Mouse (Mus musculus) neural tube, embryonic 14.5 days (tissue): Measurements from ENCODE around the gene Pogk. TPM values are rescaled to one million over a fixed set of nuclear protein-coding genes. Genes with fewer than 3 reads are reported as not detected.

Experiments used
- ATAC-seq: fragments of 200-750 bp; cut with Nextera tagmentation; 2 replicates; pipeline ENCODE4 v1.8.0; 2017; ENCODE audit warnings: low read depth, mild to moderate bottlenecking, moderate TSS enrichment, moderate library complexity
- H3K27ac ChIP-seq: fragments of 300-500 bp; sonication (generic); 2 replicates; pipeline ENCODE4 v1.5.1; 2014; ENCODE audit warnings: low read depth, mild to moderate bottlenecking, control low read depth, low read length, moderate library complexity, mixed read lengths
- H3K27me3 ChIP-seq: fragments of 300-500 bp; sonication (generic); 2 replicates; pipeline ENCODE4 v1.6.1; 2014; ENCODE audit warnings: low read length; ENCODE audit not compliant: control insufficient read depth, insufficient read depth
- H3K36me3 ChIP-seq: fragments of 300-500 bp; sonication (generic); 2 replicates; pipeline ENCODE4 v1.6.1; 2014; ENCODE audit warnings: low read length, mixed read lengths; ENCODE audit not compliant: control insufficient read depth, insufficient read depth
- H3K4me1 ChIP-seq: fragments of 300-500 bp; sonication (generic); 2 replicates; pipeline ENCODE4 v1.6.1; 2014; ENCODE audit warnings: low read length; ENCODE audit not compliant: control insufficient read depth, insufficient read depth
- H3K4me2 ChIP-seq: fragments of 300-500 bp; sonication (generic); 2 replicates; pipeline ENCODE4 v1.6.1; 2014; ENCODE audit warnings: mild to moderate bottlenecking, low read depth, low read length, control low read depth
- H3K4me3 ChIP-seq: fragments of 300-500 bp; sonication (generic); 2 replicates; pipeline ENCODE4 v1.5.1; 2014; ENCODE audit warnings: low read depth, low read length, control low read depth, mixed read lengths
- H3K9ac ChIP-seq: fragments of 300-500 bp; sonication (generic); replicated peaks from 2 replicates; pipeline ENCODE4 v1.6.1; 2014; ENCODE audit warnings: low read depth, mild to moderate bottlenecking, control low read depth, low read length, mixed read lengths
- H3K9me3 ChIP-seq: fragments of 300-500 bp; sonication (generic); 2 replicates; pipeline ENCODE4 v1.6.1; 2016; ENCODE audit warnings: low read length; ENCODE audit not compliant: control insufficient read depth
- WGBS: fragments of 180-500 bp; shearing (Covaris S2); extraction: QIAGEN DNeasy Blood & Tissue Kit; methylation state at CpG from one replicate; pipeline ENCODE4 v1.1.7; 2014; 5-methylcytosine and 5-hydroxymethylcytosine counted together
- polyA plus RNA-seq: library from polyadenylated mRNA; unstranded; fragments of >200 nt; fragmentation: Nextera tagmentation; extraction: Ambion mirVana; gene quantifications from 2 replicates; pipeline ENCODE4 v1.2.1, GENCODE M21; 2014

Pogk gene
- polyA plus RNA-seq, 1 experiment from 2014 or later = 40.2 TPM

GRCm38 (mm10) chr1:166384614-166385013 is 25.0 kb downstream of the Pogk start:
- Histone ChIP-seq H3K9me3 (no peaks in the 10 kb centered on the region), H3K9ac (no peak overlapping the region), H3K27ac (no peak overlapping the region), H3K4me2 (no peak overlapping the region), H3K4me3 (no peak overlapping the region), H3K27me3 (no peaks in the 10 kb centered on the region), H3K36me3 (peaks cover 56% of the 10 kb centered on the region), H3K4me1 (peaks cover 17% of the 10 kb centered on the region)
- 92% methylated on average over 10 of the region's 10 CpGs for WGBS
- no peak for ATAC-seq

- Histone ChIP-seq H3K9ac (no peak overlapping the region), H3K4me2 (no peak overlapping the region), H3K27me3 (peaks cover 2% of the 10 kb centered on the region; the same call in 1 of the 2 replicates), H3K36me3 (peaks cover 36% of the 10 kb centered on the region; the same call in 1 of the 2 replicates), H3K4me3 (no peak overlapping the region), H3K27ac (no peak overlapping the region), H3K9me3 (no peaks in the 10 kb centered on the region), H3K4me1 (peaks cover 17% of the 10 kb centered on the region)
- ATAC-seq = no peak
- WGBS = 88% methylated on average over 4 of the region's 4 CpGs
Measured at GRCm38 (mm10) chr1:166382626-166383025, 27.0 kb downstream of the Pogk start.

GRCm38 (mm10) chr1:166381821-166382220 is 27.8 kb downstream of the Pogk start:
- Histone ChIP-seq H3K27ac (no peak overlapping the region), H3K36me3 (peaks cover 29% of the 10 kb centered on the region; the same call in 1 of the 2 replicates), H3K9me3 (no peaks in the 10 kb centered on the region), H3K4me2 (no peak overlapping the region), H3K4me3 (no peak overlapping the region), H3K4me1 (peaks cover 17% of the 10 kb centered on the region), H3K27me3 (peaks cover 2% of the 10 kb centered on the region; the same call in 1 of the 2 replicates), H3K9ac (no peak overlapping the region)
- 66% methylated on average over 5 of the region's 5 CpGs for WGBS
- no peak for ATAC-seq

- H3K4me3 ChIP-seq = no peak overlapping the region
Measured at GRCm38 (mm10) chr1:166381336-166381735, 28.3 kb downstream of the Pogk start.

GRCm38 (mm10) chr1:166379630-166380231 is 29.9 kb downstream of the Pogk start:
- WGBS = under 1% methylated on average over 40 of the region's 41 CpGs
- Histone ChIP-seq H3K9me3 (no peaks in the 10 kb centered on the region), H3K27me3 (peaks cover 2% of the 10 kb centered on the region; the same call in 1 of the 2 replicates), H3K9ac (peak overlapping the region; percentile 93), H3K36me3 (peaks cover 12% of the 10 kb centered on the region; the same call in 1 of the 2 replicates), H3K27ac (peak overlapping the region; percentile 86), H3K4me2 (peak overlapping the region; percentile 75), H3K4me3 (peak overlapping the region; percentile 96), H3K4me1 (peaks cover 17% of the 10 kb centered on the region)
- ATAC-seq = no peak; the same call in 1 of the 2 replicates

More at GRCm38 (mm10) chr1:166381336-166381735, 28.3 kb downstream of the Pogk start:
- no peak for ATAC-seq
- peaks cover 17% of the 10 kb centered on the region for H3K4me1 ChIP-seq
- peaks cover 26% of the 10 kb centered on the region; the same call in 1 of the 2 replicates for H3K36me3 ChIP-seq
- no peak overlapping the region for H3K27ac ChIP-seq
- no peak overlapping the region for H3K4me2 ChIP-seq
- H3K9me3 ChIP-seq = no peaks in the 10 kb centered on the region
- no peak overlapping the region for H3K9ac ChIP-seq
- H3K27me3 ChIP-seq = peaks cover 2% of the 10 kb centered on the region; the same call in 1 of the 2 replicates
- 88% methylated on average over 10 of the region's 10 CpGs for WGBS

GRCm38 (mm10) chr1:166379013-166379629 is 30.5 kb downstream of the Pogk start, which contains the start of gene Tada1:
Tada1 (plus strand) TSS chr1:166379097.
- peaks cover 2% of the 10 kb centered on the region; the same call in 1 of the 2 replicates for H3K27me3 ChIP-seq
- H3K4me3 ChIP-seq = peak within 1 kb of the TSS; percentile 96
- H3K4me2 ChIP-seq = peak within 1 kb of the TSS; percentile 75
- H3K9ac ChIP-seq = peak within 1 kb of the TSS; percentile 93
- peak; percentile 96 for ATAC-seq
- no peaks in the 10 kb centered on the region for H3K9me3 ChIP-seq
- peaks cover 10% of the 10 kb centered on the region; the same call in 1 of the 2 replicates for H3K36me3 ChIP-seq
- H3K4me1 ChIP-seq = peaks cover 17% of the 10 kb centered on the region
- H3K27ac ChIP-seq = peak within 1 kb of the TSS; percentile 86
- WGBS = under 1% methylated on average over 51 of the region's 81 CpGs

GRCm38 (mm10) chr1:166378431-166379012 is 31.1 kb downstream of the Pogk start:
- peak overlapping the region; percentile 96 for H3K4me3 ChIP-seq
- peaks cover 2% of the 10 kb centered on the region; the same call in 1 of the 2 replicates for H3K27me3 ChIP-seq
- WGBS = 6% methylated on average over 19 of the region's 21 CpGs
- H3K9me3 ChIP-seq = no peaks in the 10 kb centered on the region
- H3K36me3 ChIP-seq = peaks cover 10% of the 10 kb centered on the region; the same call in 1 of the 2 replicates
- H3K4me2 ChIP-seq = peak overlapping the region; percentile 55
- H3K4me1 ChIP-seq = peaks cover 17% of the 10 kb centered on the region
- H3K9ac ChIP-seq = peak overlapping the region; percentile 93
- peak; percentile 3; the same call in 1 of the 2 replicates for ATAC-seq
- H3K27ac ChIP-seq = peak overlapping the region; percentile 69; the same call in 1 of the 2 replicates

- H3K4me1 ChIP-seq = peaks cover 17% of the 10 kb centered on the region
- H3K9ac ChIP-seq = no peak overlapping the region
- peaks cover 2% of the 10 kb centered on the region; the same call in 1 of the 2 replicates for H3K27me3 ChIP-seq
- H3K27ac ChIP-seq = no peak overlapping the region
- 79% methylated on average over 6 of the region's 6 CpGs for WGBS
- no peaks in the 10 kb centered on the region for H3K9me3 ChIP-seq
- H3K4me3 ChIP-seq = no peak overlapping the region
- no peak overlapping the region for H3K4me2 ChIP-seq
- no peaks in the 10 kb centered on the region for H3K36me3 ChIP-seq
- no peak for ATAC-seq
Measured at GRCm38 (mm10) chr1:166377171-166377570, 32.5 kb downstream of the Pogk start.
